ENCODE assay signal across 19 mouse cellular contexts in genomic region chr7:35792150-35792848, GRCm38 (mm10). TPM values are rescaled to one million over a fixed set of nuclear protein-coding genes. Genes with fewer than 3 reads are reported as not detected.
DNase-seq lines count a peak whose midpoint lies in the region; ATAC-seq and TF ChIP-seq lines count a peak whose summit lies in the region.
"Had no signal": no experiment of that assay in that cellular context is flagged by ENCODE, and none has a peak within 500 bp of the region (broad histone marks: within the 10 kb centered on the region; RNA-seq: fewer than 3 reads in every experiment).

No protein-coding gene starts in this region.

- DNase-seq in heart, postnatal 14 days, result no peak
- peak; percentile 62 for DNase-seq in Muller cell, postnatal 12 days (ENCODE audit: inconsistent ontology term)
- DNase-seq in liver, embryonic 14.5 days (ENCODE audit: low read depth in 3 of 3, low spot score in 3 of 3), result peak; percentile 22 to 30 (median 28)
- DNase-seq in embryonic facial prominence, embryonic 10.5 days (ENCODE audit: low spot score), result no peak
- DNase-seq: cerebellum, postnatal 14 days; gastrocnemius, postnatal 10 days; retina, postnatal 1 day; thymus, postnatal 25 days had no signal

- peak; percentile 62; the same call in 1 of the 2 replicates for ATAC-seq in heart, embryonic 11.5 days (replicated peaks; ENCODE audit: insufficient number of reproducible peaks, low FRiP score, low TSS enrichment)
- no peak for ATAC-seq in megakaryocyte, adult 5-6 weeks (ENCODE audit: poor library complexity, severe bottlenecking)
- peak; percentile 76 for ATAC-seq in liver, embryonic 14.5 days (ENCODE audit: insufficient read depth)
- ATAC-seq in hindbrain, embryonic 12.5 days (ENCODE audit: low FRiP score), result no peak

- no peak for TF ChIP-seq EP300 in liver, embryonic 14.5 days (IDR thresholded peaks at IDR 0.05; ENCODE audit: low read depth)

- peaks cover 37% of the 10 kb centered on the region for H3K36me3 ChIP-seq in heart, embryonic 11.5 days (ENCODE audit: control insufficient read depth, insufficient read depth, low read length)
- peaks cover 83% of the 10 kb centered on the region for H3K36me3 ChIP-seq in megakaryocyte, embryonic 14.5 days (replicated peaks; ENCODE audit: low read length)
- peaks cover 49% of the 10 kb centered on the region for H3K36me3 ChIP-seq in liver, embryonic 14.5 days (replicated peaks; ENCODE audit: control insufficient read depth, insufficient read depth, low read depth)
- peaks cover 97% of the 10 kb centered on the region for H3K36me3 ChIP-seq in embryonic facial prominence, embryonic 10.5 days (replicated peaks)
- peaks cover 86% of the 10 kb centered on the region for H3K36me3 ChIP-seq in hindbrain, embryonic 12.5 days

- intact Hi-C loops in heart, postnatal 14 days (cut with DNase I), result no loop called here

- no peak overlapping the region for H3K9ac ChIP-seq in heart, embryonic 11.5 days (ENCODE audit: low read depth, low read length)
- no peak overlapping the region for H3K9ac ChIP-seq in liver, embryonic 14.5 days (replicated peaks)
- no peak overlapping the region for H3K9ac ChIP-seq in hindbrain, embryonic 12.5 days
- H3K9ac ChIP-seq: embryonic facial prominence, embryonic 12.5 days; heart, embryonic 15.5 days; kidney, embryonic 15.5 days; lung, embryonic 15.5 days; midbrain, embryonic 12.5 days; neural tube, embryonic 12.5 days had no signal

- H3K27me3 ChIP-seq in heart, embryonic 11.5 days (ENCODE audit: control insufficient read depth, insufficient read depth, low read length), result no peaks in the 10 kb centered on the region
- peaks cover 7% of the 10 kb centered on the region for H3K27me3 ChIP-seq in megakaryocyte, embryonic 14.5 days (replicated peaks)
- no peaks in the 10 kb centered on the region for H3K27me3 ChIP-seq in liver, embryonic 14.5 days (ENCODE audit: control insufficient read depth, insufficient read depth, low read length)
- H3K27me3 ChIP-seq in embryonic facial prominence, embryonic 10.5 days (replicated peaks; ENCODE audit: low read depth, poor library complexity, severe bottlenecking), result no peaks in the 10 kb centered on the region
- no peaks in the 10 kb centered on the region for H3K27me3 ChIP-seq in hindbrain, embryonic 12.5 days
- H3K27me3 ChIP-seq: embryonic facial prominence, embryonic 12.5 days; heart, embryonic 15.5 days; kidney, embryonic 15.5 days; lung, embryonic 15.5 days; midbrain, embryonic 12.5 days; neural tube, embryonic 12.5 days had no signal

- no peak overlapping the region for H3K27ac ChIP-seq in heart, embryonic 11.5 days (ENCODE audit: low read depth, low read length)
- no peak overlapping the region for H3K27ac ChIP-seq in liver, embryonic 14.5 days
- no peak overlapping the region for H3K27ac ChIP-seq in embryonic facial prominence, embryonic 10.5 days (replicated peaks)
- H3K27ac ChIP-seq in hindbrain, embryonic 12.5 days, result no peak overlapping the region
- H3K27ac ChIP-seq: embryonic facial prominence, embryonic 12.5 days; forebrain, embryonic 10.5 days; heart, embryonic 15.5 days; kidney, embryonic 15.5 days; lung, embryonic 15.5 days; midbrain, embryonic 12.5 days; neural tube, embryonic 12.5 days had no signal

- H3K4me2 ChIP-seq in heart, embryonic 11.5 days, result no peak overlapping the region
- H3K4me2 ChIP-seq in liver, embryonic 14.5 days (ENCODE audit: low read depth), result no peak overlapping the region
- no peak overlapping the region for H3K4me2 ChIP-seq in hindbrain, embryonic 12.5 days (replicated peaks)
- H3K4me2 ChIP-seq: embryonic facial prominence, embryonic 12.5 days; heart, embryonic 15.5 days; kidney, embryonic 15.5 days; lung, embryonic 15.5 days; midbrain, embryonic 12.5 days; neural tube, embryonic 12.5 days had no signal

- H3K4me1 ChIP-seq in heart, embryonic 11.5 days (ENCODE audit: control insufficient read depth, insufficient read depth, low read length), result peaks cover 4% of the 10 kb centered on the region; the same call in 1 of the 2 replicates
- H3K4me1 ChIP-seq in megakaryocyte, embryonic 14.5 days, result peaks cover 79% of the 10 kb centered on the region
- peaks cover 2 to 14% of the 10 kb centered on the region in 2 experiments; a peak in 2 of 4 replicates for H3K4me1 ChIP-seq in liver, embryonic 14.5 days (replicated peaks; ENCODE audit: control insufficient read depth in 2 of 2, insufficient read depth in 2 of 2, low read length in 1 of 2)
- no peaks in the 10 kb centered on the region for H3K4me1 ChIP-seq in embryonic facial prominence, embryonic 10.5 days
- no peaks in the 10 kb centered on the region for H3K4me1 ChIP-seq in hindbrain, embryonic 12.5 days
- H3K4me1 ChIP-seq: forebrain, embryonic 10.5 days; midbrain, embryonic 12.5 days had no signal

- no peak for TF ChIP-seq CTCF in liver, embryonic 14.5 days (IDR thresholded peaks at IDR 0.05; ENCODE audit: low read depth)

- WGBS in heart, embryonic 11.5 days (ENCODE audit: insufficient replicate concordance), result 73% methylated on average over 12 of the region's 12 CpGs
- 52% methylated on average over 12 of the region's 12 CpGs for WGBS in liver, embryonic 14.5 days (ENCODE audit: insufficient replicate concordance)
- 91% methylated on average over 12 of the region's 12 CpGs for WGBS in embryonic facial prominence, embryonic 10.5 days
- 90% methylated on average over 12 of the region's 12 CpGs for WGBS in hindbrain, embryonic 12.5 days

- H3K9me3 ChIP-seq in heart, embryonic 11.5 days (replicated peaks; ENCODE audit: control insufficient read depth, low read length), result no peaks in the 10 kb centered on the region
- H3K9me3 ChIP-seq in megakaryocyte, embryonic 14.5 days, result no peaks in the 10 kb centered on the region
- no peaks in the 10 kb centered on the region for H3K9me3 ChIP-seq in liver, embryonic 14.5 days (ENCODE audit: control insufficient read depth, low read length)
- H3K9me3 ChIP-seq in embryonic facial prominence, embryonic 10.5 days, result no peaks in the 10 kb centered on the region
- H3K9me3 ChIP-seq in hindbrain, embryonic 12.5 days (replicated peaks), result no peaks in the 10 kb centered on the region
- H3K9me3 ChIP-seq: embryonic facial prominence, embryonic 12.5 days; forebrain, embryonic 10.5 days; heart, embryonic 15.5 days; kidney, embryonic 15.5 days; lung, embryonic 15.5 days; midbrain, embryonic 12.5 days; neural tube, embryonic 12.5 days had no signal

- no peak overlapping the region for H3K4me3 ChIP-seq in heart, embryonic 11.5 days (ENCODE audit: low read depth, low read length)
- H3K4me3 ChIP-seq in megakaryocyte, embryonic 14.5 days (replicated peaks), result peak overlapping the region; percentile 57
- no peak overlapping the region for H3K4me3 ChIP-seq in liver, embryonic 14.5 days (ENCODE audit: insufficient read depth in 1 of 2, low read depth in 2 of 2, low read length in 2 of 2)
- no peak overlapping the region for H3K4me3 ChIP-seq in embryonic facial prominence, embryonic 10.5 days
- no peak overlapping the region for H3K4me3 ChIP-seq in hindbrain, embryonic 12.5 days
- H3K4me3 ChIP-seq: embryonic facial prominence, embryonic 12.5 days; forebrain, embryonic 10.5 days; heart, embryonic 15.5 days; kidney, embryonic 15.5 days; lung, embryonic 15.5 days; midbrain, embryonic 12.5 days; neural tube, embryonic 12.5 days had no signal

RNA-seq across cellular contexts. Expression of gene Zfp507, which starts 10.5 kb away (rescaled TPM):
- 11.6 and 14.4 TPM in 2 replicates for polyA plus RNA-seq in heart, embryonic 11.5 days (2014; fragmentation: Nextera tagmentation; extraction: Ambion mirVana)
- total RNA-seq in heart, postnatal 14 days (2021), result 10 to 100 TPM; 14.2 to 14.9 TPM
- polyA plus RNA-seq in megakaryocyte, embryonic 14.5 days (2012; ENCODE audit: insufficient read depth, low replicate concordance), result 0.76 and 2.4 TPM in 2 replicates
- 1.4 and 2.8 TPM in 2 replicates for total RNA-seq in megakaryocyte, adult 5-6 weeks (2015)
- 1.4 and 3.7 TPM in 2 replicates for total RNA-seq in megakaryocyte, adult 5-6 weeks (2017)
- polyA plus RNA-seq in liver, embryonic 14.5 days (2012; rRNA removed), result 2.8 and 3.9 TPM in 2 replicates
- 2.0 and 2.6 TPM in 2 replicates for polyA plus RNA-seq in liver, embryonic 14.5 days (2014; fragmentation: Nextera tagmentation; extraction: Ambion mirVana)
- 19.4 and 21.2 TPM in 2 replicates for polyA plus RNA-seq in embryonic facial prominence, embryonic 10.5 days (2016; fragmentation: Nextera tagmentation; extraction: Ambion mirVana)
- 26.0 and 29.1 TPM in 2 replicates for polyA plus RNA-seq in hindbrain, embryonic 12.5 days (2016; fragmentation: Nextera tagmentation; extraction: Ambion mirVana)

RNA-seq across cellular contexts. Expression of gene Dpy19l3, which starts 38.0 kb away (rescaled TPM):
- 15.9 and 17.9 TPM in 2 replicates for polyA plus RNA-seq in heart, embryonic 11.5 days (2014; fragmentation: Nextera tagmentation; extraction: Ambion mirVana)
- total RNA-seq in heart, postnatal 14 days (2021), result 1 to 10 TPM; 6.3 to 8.2 TPM
- 5.1 TPM in 1 of 2 replicates, not detected in the other for polyA plus RNA-seq in megakaryocyte, embryonic 14.5 days (2012; ENCODE audit: insufficient read depth, low replicate concordance)
- total RNA-seq in megakaryocyte, adult 5-6 weeks (2015), result 4.9 and 6.2 TPM in 2 replicates
- 1.3 and 1.7 TPM in 2 replicates for total RNA-seq in megakaryocyte, adult 5-6 weeks (2017)
- polyA plus RNA-seq in liver, embryonic 14.5 days (2012; rRNA removed), result 1.3 and 2.1 TPM in 2 replicates
- 6.4 and 7.3 TPM in 2 replicates for polyA plus RNA-seq in liver, embryonic 14.5 days (2014; fragmentation: Nextera tagmentation; extraction: Ambion mirVana)
- polyA plus RNA-seq in embryonic facial prominence, embryonic 10.5 days (2016; fragmentation: Nextera tagmentation; extraction: Ambion mirVana), result 30.6 TPM in 2 replicates
- 38.9 and 40.8 TPM in 2 replicates for polyA plus RNA-seq in hindbrain, embryonic 12.5 days (2016; fragmentation: Nextera tagmentation; extraction: Ambion mirVana)

Comparison
In these comparisons a context has a peak if more than half of its experiments do, and no peak if none do; other contexts are left out.
1. ATAC-seq: peak in heart, embryonic 11.5 days (single experiment) and liver, embryonic 14.5 days (single experiment); none in megakaryocyte, adult 5-6 weeks (single experiment) and hindbrain, embryonic 12.5 days (single experiment).
2. DNase-seq: peak in Muller cell, postnatal 12 days (single experiment) and liver, embryonic 14.5 days (3 of 3); none in heart, postnatal 14 days (0 of 2) and embryonic facial prominence, embryonic 10.5 days (single experiment).